Mouse (Mus musculus) activated CD4-positive, CD25-positive, alpha-beta regulatory T cell, adult 9 weeks (primary cell): ENCODE results near the gene Usp38. TPM values are rescaled to one million over a fixed set of nuclear protein-coding genes. Genes with fewer than 3 reads are reported as not detected.

Experiments
- polyA plus RNA-seq: library from polyadenylated mRNA; unstranded; fragments of 100-300 nt; shearing (Covaris generic); gene quantifications from one replicate; pipeline ENCODE4 v1.2.1, GENCODE M21; 2017

Gene Usp38
- 46.8 TPM for polyA plus RNA-seq

DNA sequence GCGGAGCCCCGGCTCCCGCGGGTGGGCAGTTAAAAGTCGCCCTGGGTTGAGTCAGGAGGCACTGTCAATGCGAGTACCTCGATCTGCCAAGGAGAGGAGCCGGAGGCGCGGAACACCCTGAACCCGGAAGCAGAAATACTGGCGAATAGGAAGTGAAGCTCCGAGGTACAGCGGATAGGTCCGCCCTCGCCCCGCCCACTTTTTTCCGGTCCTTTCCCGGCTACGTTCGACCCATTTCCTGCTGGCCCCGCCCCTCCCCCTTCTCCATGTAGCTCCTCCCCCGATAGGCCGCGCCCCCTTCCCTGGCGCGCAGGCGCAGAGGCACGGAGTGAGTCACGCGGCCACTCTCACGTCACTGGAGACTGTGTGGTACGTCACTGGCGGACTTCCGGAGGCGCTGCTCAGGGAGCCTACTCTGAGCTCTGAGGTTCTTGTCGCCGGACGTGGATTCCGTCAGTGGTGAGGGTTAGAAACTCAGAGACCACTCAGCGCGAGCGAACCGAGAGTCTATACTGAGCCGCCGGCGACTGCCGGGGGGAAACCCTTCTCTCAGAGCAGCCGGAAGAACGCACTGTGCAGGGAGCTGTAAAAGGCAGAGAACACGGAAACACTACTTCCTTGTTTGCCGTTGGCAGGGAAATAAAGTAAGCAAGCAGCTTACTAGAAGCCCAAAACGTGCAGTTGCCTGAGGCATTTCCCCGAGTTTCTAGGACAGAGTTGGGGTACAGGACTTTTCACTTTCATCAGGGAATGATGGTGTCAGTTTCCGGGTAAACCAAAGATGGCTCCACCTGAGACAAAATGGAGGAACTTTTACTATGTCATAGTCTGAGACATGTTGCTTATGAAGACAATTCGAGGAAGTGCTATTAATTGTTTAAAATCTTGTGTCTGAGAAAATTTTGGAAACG lies at the start of gene Usp38:
TSS of gene Usp38 (minus strand) at position 140 of the 911 bp plus-strand sequence.

Other genes starting within 250 kb of the Usp38 start
- 0.05 TPM for gene Gab1, start 134.4 kb downstream of the Usp38 start, polyA plus RNA-seq